Mouse (Mus musculus) B cell, adult 2 months (primary cell): ENCODE data around the gene Maml3.

Experiments
- DNase-seq, 2 experiments: peaks; one replicate each; pipeline ENCODE4 v3.0.0; 2022

The Maml3 gene

DNA sequence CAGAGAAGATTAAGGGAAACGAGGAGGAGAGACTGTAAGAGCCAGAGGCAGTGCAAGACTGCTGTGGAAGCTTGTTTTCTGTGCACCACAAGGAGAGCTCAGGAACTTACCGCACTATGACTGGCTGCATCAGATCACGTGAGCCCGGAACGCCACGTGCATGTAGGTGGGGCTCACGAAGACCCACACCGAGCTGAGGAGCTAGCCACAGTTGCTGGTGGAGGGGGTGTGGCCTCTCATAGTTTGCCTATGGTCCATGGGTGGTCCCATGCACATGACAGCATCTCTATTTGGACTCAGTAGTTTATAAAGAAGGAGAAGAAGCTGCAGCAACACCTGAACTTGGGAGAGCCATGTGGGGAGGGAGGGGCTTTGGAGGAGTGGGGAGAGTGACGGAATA is 152.6 kb downstream of the Maml3 start:
- no peak for DNase-seq

DNA sequence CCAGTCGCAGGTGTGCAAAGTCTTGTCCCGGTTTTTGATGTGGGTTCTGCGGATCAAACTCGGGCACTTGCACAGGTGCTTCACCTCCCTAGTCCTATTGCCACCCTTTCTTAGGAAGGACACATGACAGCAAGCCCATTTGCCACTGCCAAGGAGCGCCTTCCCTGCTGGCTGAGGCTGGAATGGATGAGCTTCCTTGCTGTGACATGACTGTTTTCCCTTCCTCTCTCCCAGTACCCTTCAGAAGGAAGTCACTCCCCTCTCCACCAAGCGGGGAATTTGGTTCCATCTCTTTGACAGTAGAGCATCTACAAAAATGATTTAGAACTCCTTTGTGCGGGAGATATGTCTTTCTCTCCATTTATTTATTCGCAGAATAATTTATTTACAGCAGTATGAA is 155.2 kb downstream of the Maml3 start:
- DNase-seq = no peak

DNA sequence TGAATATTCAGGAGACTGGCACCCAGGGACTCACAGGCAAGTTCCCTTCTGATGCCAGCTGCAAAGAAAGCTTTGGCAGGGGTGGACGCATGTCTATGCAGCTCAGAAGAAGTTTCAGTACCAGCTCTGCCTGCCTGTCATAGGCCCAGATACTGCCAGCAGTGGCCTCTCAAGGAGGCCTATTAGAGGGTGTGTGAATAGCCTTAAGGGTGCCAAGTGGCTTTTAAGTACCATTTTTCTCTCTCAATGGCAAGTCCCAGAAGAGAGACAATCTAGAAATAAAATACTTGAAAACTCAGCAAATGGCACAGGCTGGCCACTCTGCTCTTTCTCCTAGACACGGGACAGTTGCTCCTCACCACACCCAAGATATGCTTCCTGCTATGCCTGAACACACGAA is 157.7 kb downstream of the Maml3 start:
- no peak for DNase-seq

DNA sequence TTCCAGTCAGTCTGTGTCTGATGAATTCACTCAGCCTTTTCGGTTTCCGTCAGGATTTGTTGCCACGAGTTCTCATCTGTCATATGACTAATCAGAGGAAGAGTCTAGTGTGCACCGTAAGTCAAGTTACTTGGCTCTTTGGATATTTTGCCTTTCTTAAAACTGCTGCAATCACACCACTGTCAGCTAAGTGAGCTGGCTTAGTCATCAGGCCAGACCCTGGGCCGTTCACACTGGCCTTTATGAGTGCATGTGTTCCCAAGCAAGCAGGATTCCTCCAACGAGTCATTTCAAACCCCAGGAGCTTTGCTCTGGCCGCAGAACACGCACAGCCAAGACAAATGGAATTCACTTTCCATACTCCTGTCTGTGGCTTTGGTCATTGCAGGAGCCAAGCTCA is 161.2 kb downstream of the Maml3 start:
- no peak for DNase-seq

DNA sequence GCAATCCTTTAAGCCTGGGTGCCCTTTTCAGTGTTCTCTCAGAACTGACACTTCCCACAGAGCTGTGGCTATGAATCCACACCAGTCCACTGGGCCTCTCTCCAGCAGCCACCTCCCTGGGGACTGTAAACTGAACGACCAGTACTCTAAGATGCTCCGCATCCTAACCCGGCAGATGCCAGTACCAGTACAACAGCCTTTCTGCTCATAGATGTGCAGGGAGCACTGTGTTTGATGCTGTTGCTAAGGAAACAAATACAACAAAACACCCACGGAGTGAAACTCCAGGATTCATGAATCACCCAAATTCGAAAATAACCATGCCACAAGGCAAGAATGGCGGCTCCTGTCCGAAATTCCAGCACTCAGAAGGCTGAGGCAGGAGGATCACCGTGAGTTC is 163.1 kb downstream of the Maml3 start:
- DNase-seq = no peak

DNA sequence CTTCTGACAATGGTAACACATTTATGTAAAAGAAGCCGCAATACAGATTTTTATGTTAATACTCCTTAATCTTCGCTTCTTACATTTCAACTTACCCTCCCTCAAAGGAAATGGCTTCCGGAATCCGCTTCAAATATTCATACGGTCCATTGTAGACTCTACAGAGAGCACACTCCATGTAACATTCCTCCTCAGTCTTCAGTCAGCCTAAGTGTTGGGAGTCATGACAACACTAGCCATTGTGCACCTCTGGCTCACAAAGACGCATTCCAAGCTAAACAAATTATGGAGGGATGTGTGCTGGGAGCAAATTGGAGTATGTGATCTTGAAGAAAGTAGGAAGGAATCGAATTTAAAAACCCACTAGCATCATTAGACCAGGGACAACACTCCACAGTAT is 165.0 kb downstream of the Maml3 start:
- no peak for DNase-seq

DNA sequence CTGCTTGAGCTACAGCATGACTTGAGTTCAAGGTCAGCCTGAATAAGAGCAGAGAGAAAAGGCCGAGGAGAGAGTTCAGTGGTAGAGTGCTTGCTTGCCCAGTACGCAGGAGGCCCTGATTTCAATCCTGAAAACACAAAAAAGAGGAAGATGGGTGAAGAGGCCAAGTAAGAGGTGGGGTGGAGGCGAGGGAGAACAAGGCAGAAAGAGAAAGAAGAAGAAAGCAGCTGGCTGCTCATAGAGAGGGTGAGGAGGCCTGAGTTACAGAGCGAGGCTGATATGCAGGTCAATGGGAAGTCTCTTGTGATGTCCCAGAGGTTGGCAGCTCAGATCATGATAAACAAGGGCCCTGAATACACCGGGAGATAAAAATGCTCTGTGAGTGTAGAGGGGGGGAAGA is 165.8 kb downstream of the Maml3 start:
- DNase-seq = no peak

DNA sequence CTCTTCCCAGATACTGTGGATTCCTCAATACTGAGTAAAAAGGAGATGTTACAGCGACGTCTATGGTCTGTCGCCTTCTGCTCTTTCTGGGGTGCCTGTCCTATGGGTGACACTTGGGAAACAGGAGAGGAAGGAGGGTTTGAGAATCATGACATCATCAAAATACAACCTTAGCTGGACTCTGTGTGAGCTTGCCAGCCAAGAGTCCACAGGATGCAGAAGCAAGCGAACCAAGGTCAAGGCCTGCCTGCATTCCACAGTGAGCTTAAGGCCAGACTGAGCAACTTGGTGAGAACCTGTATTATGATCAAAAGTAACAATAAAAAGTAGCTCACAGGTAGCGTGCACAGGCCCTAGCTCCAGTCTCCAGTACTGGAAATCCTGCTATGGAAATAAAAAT is 167.7 kb downstream of the Maml3 start:
- DNase-seq = no peak

DNA sequence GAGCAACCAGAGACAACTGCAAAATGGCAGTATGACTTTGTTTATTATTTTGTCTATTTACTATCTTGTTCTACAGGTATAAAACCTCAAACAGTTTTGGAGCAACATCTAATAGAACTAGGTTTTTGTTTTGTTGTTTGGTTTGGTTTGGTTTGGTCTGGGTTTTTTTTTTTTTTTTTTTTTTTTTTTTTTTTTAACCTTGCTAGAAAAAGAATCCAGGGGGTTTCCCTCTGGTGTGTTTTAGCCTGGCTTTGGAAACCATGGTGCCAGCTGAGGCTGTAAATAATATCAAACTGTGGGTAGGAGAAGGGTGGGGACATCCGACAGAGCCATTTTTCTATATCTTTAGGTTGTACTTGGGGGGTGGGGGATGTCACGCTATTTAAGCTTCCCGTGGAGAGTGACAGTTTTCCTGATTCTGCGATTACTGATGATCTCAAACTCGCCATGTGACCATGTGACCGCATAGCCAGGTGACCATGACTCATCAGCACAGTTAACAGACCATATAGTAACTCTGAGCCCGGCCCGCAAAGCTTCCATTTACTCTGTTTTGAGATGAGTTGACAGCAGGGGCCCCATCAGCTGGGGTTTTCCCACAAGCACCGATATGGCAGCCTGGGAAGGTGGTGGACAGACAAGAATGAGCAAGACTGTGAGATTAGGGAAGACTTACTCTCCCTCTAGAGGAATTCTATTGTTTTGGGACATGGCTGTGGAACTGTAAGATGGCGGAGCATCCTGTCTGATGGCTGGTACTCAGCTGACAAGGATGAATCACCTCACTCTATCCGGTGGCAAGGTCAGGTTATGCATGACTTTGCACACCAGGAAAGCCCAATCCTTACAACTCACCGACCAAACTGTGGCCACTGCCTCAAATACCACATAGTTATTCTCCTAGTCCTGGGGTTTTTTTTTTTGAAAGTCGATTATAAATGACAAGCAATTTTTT is 170.1 kb downstream of the Maml3 start:
- peak; percentile 19 to 20 for DNase-seq

DNA sequence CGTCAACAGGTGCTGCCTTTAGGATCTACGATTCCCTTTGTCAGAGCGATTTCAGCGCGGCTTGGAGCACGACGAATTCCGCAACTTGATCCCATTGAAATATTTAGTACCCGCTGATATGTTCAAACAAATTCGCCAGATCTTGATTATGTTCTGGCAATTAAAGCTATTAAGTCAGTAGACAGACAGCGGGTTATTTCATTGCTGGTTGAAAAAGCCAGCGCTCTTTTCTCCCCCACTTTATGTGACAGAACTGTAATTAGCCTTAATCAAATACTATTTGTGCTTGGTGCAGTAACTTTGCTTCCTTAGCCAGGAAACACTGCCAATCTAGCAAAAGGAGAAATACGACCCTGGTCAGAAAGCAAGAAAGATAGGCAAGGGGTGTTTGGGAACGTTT is 176.7 kb downstream of the Maml3 start:
- no peak for DNase-seq

DNA sequence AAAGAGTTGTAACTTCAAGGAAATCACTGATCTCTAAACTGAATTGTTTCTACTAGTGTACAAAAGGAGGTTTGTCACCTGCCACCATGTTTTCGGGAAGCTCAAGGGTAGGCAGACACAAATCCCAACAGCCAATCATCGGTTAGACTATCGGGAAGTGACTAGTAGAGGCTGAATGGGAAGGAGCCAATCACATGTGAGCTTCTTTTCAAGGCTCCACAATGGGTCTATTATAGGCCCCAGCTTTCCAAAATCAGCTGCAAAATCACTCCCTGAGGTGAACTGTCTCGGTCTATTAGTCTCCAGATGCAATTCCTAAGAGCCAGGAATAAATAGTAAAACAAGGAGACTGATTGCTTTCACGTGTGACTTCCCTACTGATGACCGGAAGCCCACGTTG is 177.3 kb downstream of the Maml3 start:
- no peak for DNase-seq

DNA sequence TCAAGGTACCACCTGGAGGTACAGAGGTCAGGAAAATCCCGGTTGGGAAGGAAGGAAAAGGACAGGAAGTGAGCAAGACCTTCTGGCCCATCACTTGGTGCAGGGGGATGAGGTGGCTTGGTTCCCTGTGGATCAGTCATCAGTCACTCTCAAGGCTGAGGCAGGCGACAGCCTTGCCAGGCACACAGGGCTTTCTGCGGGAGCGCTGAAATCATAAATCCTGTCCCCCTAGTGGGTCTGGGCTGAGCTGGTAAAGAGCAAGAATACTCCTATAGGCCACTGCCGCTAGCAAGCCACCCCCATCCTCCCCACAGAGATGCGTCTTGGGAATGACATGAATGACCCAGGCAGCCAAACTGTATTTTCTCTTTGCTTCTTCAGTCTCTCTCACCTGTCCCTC is 177.8 kb downstream of the Maml3 start:
- DNase-seq = no peak

DNA sequence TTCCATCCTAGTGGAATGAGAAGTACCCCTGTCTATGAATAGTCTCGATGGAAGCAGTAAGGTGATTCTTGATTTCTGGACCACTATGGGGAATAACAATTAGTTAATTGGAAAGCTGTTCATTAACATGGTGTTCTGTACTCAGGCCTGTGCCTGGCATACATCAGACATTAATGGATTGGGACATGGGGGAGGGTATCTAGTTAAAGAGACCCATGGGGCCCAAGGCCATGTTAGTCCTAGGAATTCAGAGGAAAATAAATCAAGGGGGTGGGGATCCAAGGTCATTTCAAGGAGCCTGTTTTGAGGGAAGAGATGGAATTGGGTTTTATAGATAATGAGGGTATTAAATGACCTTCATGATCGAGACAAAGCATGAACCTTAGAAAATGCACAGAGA is 179.1 kb downstream of the Maml3 start:
- DNase-seq = no peak

DNA sequence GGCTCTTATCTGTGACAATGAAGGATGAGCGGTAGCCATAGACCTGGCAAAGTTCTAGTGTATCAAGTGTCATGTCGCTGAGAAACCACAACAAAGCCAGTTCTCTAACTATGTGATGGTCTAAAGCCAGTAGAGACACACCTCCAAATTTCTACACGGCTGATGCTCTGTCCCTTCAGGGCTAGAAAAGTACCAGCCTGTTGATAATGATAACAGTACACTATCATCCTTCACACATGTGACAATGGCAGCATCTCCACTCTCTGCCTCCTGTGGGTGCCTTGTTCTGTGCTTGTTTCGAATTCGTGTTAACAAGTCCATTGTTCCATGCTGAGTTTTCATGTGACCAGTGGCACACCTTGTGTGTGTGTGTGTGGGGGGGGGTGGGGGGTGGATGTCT is 180.2 kb downstream of the Maml3 start:
- no peak for DNase-seq

DNA sequence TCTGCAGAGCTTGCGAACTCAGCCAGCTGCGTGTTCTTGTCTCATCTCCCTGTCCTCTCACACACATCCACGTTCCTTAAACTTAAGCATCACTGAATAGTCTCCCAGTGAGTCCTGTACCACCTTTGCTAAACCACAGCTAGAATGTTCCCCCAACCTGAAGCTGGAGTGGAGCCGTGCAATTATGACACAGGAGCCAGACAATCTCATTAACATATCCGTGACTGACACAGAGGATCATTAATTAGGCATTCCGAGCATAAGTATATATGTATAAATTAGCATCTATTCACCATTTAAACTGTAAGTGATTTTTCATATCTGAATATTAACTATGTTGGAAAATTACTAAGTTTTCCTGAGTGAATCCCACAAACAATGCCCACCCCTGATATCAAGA is 181.1 kb downstream of the Maml3 start:
- no peak for DNase-seq

DNA sequence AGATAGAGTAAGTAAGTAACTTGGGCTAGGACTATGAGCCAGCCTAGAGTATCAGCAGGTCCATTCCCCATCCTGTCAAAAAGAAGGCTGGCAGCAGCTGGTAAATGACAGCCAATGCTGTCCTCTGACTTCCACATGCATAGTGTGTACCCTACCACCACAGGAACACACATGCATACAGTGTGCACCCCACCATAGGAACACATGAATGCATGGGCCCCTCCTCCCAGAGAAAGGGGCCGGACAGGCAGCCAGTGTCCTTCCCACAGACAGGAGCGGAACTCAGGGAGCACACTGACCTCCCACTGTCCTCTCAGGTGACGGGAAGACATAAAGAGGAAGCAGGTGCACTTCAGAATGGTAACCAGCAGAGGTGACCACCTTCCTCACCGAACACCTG is 188.0 kb downstream of the Maml3 start:
- peak in 1 of 2 experiments; percentile 6 for DNase-seq

DNA sequence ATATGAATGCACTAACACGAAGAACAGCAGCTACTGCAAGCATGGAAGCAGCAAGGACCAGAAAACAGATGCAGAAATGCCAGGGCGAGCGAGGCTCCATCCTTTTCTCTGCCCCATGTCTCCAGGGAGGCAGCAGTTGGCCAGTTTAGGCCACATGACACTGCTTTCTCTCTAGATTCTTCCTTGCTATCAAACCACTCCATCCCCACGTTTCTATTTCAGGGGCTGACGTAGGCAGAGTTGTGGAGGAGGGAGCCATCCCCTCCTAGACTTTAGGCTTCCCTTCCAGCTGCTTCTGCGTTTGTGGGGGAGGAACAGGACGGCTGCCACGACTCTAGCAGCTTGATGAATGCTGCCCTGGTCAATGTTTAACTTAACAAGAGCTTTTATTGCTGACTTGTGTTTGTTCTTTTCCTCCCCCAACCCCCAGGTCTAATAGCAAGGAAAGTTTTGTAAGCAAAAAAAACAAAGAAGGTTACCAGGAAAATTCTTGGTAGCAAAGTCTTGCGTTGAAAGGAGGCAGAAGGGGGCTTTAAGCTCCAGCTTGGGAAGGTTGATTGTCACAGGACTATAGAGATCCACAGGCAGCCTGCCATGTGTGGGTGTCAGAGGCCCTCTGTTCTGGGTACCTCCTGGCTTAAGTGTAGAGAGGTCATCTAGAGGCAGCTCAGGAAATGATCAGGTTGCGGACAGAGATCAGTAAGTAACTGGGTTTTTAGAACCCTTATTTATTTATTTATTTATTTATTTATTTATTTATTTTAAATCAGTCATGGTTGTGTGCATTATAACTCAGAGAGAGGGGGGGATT is 188.6 kb downstream of the Maml3 start:
- DNase-seq = no peak

DNA sequence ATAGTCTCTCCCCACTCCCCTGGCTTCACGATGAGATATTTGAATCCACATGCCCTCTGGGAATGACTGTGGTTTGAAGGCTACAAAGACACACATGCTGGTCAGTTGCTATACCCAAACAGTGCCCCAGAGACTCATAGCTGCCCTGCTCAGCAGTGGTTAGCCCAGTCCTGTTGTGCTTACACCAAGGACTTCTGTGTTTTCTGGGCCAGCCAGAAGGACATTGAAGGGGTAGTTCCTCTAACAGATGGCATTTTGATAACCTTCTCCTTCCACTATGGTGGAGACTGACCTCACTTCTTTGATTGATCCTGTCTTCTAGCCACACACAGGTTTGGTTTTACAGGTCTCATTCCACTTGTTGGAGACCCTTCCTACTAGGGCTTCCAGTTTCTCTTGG is 189.5 kb downstream of the Maml3 start:
- DNase-seq = no peak

DNA sequence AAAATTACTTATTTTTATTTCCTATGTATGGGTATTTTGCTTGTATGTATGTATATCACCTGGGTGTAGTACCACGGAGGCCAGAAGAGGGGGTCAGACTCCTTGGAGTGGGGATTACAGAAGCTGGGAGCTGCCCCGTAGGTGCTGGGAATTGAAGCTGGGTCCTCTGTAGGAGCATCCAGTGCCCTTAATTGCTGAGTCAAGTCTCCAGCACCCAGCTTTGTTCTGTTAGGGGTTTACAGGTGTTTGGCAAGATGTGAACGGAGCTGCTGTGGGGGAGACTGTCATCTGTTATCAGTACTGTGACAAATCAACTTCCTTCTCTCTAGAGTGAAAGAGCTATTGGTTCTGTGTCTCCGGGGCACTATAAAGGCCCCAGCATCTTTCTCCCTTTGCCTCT is 190.0 kb downstream of the Maml3 start:
- DNase-seq = peak; percentile 12 to 19

DNA sequence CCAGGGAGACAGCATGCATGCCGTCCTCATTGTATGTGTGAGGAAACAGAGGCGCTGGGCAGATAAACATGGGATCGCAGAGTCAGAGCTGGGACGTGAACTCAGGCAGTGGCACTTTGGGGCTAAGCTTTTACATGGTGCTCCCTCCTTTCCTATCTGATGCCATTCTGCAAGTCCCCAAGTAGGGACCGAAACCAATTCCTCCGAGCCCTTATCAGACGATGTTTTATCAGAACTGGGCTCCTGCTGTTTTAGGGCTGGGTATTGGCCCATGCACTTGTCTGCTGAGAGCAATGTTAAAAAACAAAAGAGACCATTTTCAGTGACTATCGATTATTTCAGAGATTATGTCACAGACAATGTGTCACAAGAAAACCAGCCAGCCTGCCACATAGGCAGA is 191.4 kb downstream of the Maml3 start:
- DNase-seq = no peak

DNA sequence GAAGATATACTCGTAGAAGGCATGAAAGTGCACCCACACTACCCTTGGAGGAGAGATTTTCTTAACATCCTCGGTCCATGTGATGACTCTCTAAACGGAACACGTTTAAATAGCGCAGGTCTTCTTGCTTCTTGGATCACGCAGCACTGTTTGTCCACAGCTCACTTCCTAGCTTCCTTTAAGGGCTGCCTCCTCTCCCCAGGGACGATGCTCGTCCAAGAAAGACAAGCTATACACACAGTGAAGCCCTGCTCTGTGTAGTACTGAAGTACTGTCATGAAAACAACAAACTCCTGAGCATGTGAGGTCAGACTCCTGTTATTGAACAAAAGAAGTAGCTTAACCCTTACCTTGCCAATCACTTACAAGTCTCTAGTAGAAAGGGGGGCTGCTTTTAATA is 192.7 kb downstream of the Maml3 start:
- DNase-seq = no peak

DNA sequence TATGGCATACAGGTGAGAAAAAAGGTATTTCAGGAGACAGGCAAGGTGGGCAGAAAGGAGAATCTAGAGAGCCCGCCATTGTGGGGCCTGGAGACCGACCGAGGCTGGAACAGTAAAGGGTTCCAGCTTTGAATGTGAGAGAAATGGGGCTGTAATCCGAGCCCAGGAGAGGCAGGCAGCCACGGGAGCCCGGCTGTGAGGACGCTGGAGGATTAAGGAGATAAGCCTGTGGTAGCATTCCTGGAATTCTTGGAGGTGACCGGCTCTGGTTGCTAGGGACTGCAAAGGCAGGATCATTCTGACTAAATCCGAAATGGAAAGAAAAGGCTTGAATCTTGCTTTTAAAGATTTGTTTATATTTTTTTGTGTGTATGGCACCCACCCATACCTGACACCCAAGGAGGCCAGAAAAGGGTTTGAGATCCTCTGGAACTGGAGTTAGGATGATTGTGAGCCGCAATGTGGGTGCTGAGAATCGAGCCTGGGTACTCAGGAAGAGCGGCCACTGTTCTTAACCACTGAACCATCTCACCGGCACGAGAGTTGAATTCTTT is 196.4 kb downstream of the Maml3 start:
- DNase-seq = no peak

DNA sequence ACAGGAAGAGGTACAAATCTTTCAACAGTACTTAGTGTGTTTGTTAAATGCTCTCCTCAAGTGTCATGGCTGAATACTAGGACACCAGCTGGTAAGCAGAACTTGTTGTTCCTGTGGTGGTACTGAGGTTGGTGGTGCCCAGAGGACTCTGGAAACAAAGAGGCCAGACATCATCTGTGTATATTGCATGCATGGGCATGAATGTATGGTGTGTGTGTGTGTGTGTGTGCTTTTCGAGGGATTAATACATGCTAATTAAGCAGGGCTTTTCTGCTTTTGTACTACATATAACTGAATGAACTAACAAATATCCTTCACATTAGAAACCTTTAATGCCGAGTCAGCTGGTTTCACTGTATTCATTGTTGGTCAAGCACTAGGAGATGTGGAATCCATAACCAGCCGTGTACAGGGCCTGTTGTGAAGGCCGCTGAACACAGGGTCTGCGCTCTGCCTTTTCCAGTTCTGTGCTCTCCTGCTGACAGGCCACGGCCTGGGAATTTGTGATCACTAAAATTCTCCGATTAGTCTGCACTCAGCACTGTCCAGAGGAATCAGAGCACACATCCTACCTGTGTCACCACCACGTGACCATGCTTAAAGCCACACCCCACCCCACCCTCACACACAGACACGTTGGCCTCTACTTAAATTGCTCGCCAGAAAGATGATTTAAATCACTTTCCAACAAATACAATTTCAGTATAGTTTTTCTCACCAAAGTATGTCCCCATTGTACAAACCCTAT is 197.6 kb downstream of the Maml3 start:
- DNase-seq = no peak
